Mouse (Mus musculus) adrenal gland (tissue): ENCODE measurements around the gene Dpp8.
"Not testable (repeated sequence)": the region's sequence is repeated elsewhere in the genome, so short reads cannot be mapped to it uniquely, and the experiment has no call there.

Source experiments
- intact Hi-C: fragments of 180-260 bp; cut with DNase I; formaldehyde crosslinking; loops from one replicate; pipeline ENCODE4 v1.15.1; 2025

The Dpp8 gene

DNA sequence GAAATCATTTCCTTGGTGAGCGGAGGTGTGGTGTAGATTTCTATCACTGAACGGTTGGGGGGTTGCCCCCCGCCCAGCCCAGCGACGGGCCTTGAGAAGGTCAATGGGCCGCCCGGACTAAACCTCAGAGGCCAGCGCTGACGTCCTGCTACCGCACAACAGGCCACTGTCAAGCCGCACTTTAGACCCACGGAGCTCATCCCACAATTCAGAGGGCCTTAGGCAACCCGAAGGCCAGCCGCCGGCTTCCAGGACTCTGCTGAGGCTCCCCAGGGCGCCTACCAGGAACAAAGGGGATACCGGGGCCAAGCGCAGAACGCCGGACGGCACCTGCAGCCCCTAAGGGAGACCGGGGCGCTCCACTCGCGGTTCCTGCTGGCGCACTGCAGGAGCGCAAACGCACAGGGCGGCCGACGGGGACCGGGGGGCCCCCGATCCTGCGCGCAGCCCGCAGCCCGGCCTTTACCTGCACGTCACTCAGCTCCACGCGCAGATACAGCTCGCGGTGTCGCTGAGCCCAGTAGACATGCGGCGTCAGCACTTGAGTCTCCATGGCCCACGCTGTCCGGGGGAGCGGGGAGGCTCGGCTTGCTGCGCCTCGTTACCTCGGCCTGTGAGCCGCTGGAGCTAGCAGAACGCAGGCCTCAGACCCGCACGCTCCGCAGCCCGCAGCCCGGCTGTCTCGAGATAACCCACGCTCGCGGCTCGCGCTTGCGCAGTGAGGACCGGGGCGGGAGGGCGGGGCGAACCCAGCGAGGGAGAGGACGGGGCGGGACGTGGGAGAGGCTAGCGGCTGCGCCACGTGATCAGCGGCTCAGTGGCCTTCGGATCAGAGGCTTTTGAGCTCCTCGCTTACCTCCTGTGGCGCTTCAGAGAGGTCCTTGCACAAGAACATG lies 11.0 kb upstream of the Dpp8 start, which contains the start of gene Hacd3:
Gene Hacd3, minus strand, starts transcription at position 703 of the 896 bp plus-strand sequence.
- intact Hi-C loops = no loop called here

DNA sequence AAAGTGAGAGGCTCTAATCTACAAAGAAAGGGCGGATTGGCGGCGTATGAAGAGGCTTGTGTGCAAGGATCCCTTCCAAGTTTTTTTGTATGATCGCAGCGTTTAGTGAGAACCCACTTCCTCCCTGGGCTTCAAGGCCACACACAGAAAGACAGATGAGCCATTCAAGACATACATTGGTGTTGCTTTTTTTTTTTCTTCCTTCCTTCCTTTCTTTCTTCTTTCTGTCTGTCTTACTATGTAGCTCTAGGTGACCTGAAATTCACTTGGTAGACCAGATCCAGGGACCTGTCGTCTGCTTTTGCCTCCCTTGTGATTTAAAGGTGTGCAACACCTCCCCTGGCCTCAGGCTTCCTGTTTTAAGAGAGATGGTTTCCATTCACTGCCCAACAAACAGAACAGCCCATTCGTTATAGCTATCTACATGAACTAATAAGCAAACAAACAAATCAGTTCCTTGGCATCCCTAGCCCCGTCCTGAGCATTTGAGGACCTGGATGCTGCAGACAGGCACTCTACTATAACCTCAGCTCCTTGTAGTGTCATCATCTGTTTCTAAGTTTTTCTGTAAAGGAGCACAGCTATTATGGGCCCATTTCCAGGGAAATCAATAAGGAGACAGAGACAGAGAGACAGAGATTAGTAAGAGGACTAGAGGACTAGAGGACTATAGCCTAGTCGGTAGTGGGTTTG lies 10.2 kb upstream of the Dpp8 start:
- intact Hi-C loops = no loop called here

DNA sequence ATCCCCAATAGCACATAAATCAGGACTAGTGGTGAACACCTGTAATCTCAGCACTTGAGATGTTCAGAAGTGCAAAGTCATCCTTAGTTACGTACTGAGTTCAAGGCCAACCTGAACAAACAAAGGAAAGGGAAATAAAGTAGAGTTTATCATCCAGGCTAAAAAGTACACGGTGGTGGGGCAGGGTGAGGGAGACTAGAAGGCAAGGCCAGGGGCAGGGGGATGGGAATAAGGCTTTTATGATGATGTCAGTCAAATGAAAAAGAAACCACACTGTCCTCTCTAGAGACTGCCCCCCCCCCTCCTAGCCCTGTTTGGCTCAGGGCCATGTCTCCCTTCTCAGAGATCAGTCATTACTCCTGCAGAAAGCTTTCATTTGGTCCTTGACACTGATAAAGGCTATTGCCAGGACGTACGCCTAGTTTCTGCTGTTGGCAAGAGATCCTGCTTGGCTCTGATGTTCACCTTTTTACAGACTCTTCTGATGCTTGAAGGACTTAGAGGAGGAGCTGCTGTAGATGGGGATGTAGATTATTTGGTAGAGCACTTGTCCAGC lies 9.6 kb upstream of the Dpp8 start:
- intact Hi-C loops = no loop called here

DNA sequence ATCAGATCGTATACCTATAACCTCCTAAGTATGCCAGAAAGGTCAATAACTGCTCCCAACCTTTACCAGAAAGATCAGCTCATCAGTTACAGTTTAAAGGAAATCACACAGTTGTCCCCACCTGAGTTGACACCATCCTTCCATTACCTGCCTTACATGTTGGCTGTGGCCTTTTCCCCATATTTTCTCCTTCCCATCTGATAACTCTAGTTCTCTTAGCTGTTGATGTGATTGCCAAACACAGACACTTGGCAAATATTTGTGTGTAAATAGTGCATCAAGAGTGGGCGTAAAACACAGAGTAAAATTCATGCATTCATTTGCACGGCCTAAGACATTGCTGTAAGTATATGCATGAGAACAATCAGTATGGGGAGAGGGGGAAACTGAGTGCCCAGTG lies 8.8 kb upstream of the Dpp8 start:
- intact Hi-C loops = no loop called here

DNA sequence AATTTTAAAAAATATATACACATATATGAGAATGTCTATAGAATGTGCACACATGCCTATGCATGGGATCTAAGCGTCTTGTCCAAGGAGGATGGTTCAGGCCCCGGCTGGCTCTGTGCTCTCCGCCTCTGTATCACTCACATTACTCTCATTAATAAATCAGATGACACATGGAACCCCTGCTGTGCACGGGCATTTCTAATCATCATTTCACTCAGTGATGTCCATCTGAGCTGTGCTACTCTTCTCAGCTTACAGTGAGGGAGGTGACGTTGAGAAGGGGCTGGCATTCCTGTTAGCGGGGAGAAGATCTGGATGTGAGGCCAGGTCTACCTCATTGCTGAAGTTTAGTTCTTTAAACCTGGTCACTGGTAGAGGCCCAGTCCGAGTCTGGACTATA lies 5.0 kb upstream of the Dpp8 start:
- intact Hi-C loops = no loop called here

DNA sequence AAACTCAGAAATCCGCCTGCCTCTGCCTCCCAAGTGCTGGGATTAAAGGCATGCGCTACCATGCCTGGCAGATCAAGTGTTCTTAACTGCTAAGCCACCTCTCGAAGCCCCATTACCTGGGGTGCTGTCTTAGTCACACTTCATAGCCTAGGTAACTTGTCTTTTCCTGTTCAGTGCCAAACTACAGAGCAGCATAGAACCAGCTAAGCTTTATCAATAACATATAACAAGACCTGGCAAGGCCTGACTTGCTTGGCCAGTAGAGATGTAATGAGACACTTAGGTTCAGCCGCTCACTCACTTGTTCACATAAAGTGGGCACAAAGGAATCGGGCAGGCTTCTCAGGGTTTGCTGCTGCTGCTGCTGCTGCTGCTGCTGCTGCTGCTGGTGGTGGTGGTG lies 3.9 kb upstream of the Dpp8 start:
- intact Hi-C loops = no loop called here

DNA sequence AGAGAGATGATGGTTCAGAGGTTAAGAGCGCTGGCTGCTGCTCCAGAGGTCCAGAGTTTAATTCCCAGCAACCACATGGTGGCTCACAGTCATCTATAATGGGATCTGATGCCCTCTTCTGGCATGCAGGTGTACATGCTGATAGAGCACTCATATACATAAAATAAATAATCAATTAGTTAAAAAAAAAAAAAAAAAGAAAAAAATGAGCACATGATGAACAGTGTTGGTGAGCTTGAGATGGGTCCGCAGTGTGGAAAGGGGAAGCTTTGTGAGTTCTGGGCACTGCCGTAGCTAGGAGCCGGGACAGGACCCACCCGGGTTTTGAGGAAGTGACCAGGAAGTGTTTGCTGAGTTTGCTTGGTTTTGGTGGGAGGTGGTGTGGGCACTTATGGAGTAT lies 859 bp upstream of the Dpp8 start:
- intact Hi-C loops = not testable (repeated sequence)

DNA sequence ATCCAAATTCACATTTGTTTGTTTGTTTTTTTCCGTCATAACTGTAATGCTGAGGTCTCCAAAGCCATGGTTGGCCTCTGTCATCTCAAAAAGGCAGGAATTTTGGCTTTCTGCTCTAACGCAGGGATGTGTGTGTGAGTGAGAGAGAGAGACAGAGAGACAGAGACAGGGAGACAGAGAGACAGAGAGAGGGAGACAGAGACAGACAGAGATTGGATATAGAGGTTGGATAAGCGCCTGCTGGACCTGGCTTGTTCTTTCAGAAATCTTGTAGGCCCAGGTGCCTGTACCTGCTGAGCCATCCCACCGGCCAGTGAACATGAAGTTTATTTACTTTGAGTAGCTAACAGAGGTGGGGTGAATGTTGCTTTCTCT lies 333 bp upstream of the Dpp8 start:
- intact Hi-C loops = no loop called here

DNA sequence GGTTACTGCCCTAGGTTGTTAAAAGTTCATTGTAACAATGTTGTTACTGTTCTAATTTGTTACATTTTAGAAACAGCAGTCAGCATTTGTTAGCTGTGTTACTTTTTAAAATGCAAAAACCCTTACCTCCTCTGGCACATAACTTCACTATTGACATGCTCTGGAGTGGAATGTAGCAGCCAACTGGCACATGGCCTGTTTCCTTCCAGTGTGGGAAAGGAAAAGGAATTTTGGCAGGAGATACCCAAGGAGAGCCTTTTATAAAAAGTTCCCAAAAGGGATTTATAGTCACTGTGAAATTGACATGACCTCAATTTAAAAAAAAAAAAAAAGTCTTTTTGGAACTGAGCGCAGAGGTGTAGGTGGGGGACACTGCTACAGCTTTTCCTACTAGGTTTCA lies 4.2 kb downstream of the Dpp8 start:
- intact Hi-C loops = loop anchor here (5.0 kb wide), 1 partner anchor 81 kb away; no protein-coding TSS in a partner anchor

DNA sequence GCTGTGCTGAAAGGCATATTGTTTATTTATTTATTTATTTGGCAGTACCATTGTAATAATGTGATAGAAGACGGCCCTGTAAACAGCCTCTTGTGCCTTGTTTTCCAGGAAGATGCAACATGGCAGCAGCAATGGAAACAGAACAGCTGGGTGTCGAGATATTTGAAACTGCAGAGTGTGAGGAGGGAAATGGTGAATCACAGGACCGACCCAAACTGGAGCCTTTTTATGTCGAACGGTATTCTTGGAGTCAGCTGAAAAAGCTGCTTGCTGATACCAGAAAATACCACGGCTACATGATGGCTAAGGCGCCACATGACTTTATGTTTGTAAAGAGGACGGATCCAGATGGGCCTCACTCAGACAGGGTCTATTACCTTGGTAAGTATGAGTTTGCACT lies 4.6 kb downstream of the Dpp8 start:
- intact Hi-C loops = loop anchor here (5.0 kb wide), 1 partner anchor 80 kb away; no protein-coding TSS in a partner anchor

DNA sequence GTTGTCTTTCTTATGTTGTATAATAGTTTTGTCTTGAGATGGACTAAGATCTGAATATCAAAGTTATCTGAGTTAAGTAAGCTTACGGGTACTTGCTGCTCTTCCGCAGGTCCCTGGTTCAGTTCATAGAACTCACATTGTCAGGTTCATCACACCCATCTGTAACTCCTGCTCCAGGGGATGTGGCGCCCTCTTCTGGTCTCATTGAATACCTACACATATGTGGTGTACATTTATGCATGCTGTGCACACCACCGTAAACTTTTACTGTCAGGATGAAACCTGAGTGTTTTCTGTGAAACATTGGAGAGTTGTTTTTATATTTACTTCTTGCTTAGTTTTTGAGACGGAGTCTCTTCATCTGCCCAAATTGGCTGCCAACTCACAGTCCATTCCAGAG lies 9.2 kb downstream of the Dpp8 start:
- intact Hi-C loops = no loop called here

DNA sequence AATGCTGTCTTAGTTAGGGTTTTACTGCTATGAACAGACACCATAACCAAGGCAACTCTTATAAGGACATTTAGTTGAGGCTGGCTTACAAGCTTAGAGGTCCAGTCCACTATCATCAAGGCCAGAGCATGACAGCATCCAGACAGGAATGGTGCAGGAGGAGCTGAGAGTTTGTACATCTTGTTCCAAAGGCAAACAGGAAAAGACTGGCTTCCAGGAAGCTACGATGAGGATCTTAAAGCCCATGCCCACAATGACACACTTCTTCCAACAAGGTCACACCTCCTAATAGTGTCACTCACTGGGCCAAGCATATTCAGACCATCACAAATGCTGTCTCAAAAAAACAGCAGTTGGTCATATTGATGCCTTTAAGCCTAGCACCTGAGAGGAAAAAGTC lies 14.8 kb downstream of the Dpp8 start:
- intact Hi-C loops = no loop called here

DNA sequence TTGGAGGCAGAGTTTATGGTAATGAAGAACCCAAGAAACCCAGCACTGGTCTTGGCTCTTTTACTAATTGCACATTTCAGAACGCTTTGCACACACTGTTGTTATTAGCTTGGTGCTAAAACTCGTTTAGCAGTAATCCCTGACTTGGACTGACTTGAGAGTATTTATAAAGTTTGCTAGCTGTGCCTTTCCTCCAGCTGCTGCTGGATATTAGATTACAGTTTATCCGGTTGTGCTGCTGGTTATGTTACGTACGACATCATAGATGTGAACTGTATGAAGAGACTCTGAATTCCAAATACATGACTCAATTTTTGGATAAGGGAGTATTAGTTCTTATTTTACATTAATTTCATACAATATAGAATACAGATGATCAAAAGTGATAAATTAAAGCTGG lies 17.2 kb downstream of the Dpp8 start:
- intact Hi-C loops = no loop called here

DNA sequence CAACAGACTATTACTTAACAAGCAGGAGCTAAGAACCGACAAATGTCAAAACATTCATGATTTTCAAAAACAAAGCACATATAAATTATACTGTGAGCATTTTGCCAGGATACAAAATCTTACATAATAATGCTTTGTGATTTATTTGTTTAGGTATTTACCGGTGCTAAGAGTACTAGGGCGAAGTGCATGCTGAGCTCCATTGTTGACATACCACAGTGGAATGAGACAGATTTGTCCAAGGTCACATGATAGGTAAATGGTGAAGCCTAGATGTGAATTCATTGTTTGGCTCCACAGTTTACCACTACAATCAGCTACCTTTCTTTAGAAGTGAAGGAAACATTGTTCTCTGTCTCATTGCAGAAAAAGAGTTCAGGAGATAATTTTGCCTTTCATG lies 18.8 kb downstream of the Dpp8 start:
- intact Hi-C loops = no loop called here

DNA sequence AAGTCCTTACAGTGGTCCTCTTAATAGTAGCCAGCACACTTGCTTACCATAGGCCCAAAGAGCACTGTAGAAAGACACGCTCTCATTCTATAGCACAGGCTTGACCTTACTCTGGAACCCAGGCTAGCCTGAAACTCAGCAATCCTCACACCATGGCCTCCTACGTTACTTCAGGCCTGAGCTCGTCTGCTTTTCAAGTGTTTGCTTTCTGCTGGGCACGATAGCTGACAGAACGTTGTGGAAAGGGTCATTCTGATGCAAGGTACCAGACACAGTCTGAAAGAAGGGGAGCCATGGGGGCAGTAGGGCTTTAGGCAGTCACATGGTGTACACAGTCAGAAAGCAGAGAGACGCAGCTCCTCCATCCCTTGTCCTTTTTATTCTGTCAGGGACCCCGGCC lies 32.0 kb downstream of the Dpp8 start:
- intact Hi-C loops = no loop called here

DNA sequence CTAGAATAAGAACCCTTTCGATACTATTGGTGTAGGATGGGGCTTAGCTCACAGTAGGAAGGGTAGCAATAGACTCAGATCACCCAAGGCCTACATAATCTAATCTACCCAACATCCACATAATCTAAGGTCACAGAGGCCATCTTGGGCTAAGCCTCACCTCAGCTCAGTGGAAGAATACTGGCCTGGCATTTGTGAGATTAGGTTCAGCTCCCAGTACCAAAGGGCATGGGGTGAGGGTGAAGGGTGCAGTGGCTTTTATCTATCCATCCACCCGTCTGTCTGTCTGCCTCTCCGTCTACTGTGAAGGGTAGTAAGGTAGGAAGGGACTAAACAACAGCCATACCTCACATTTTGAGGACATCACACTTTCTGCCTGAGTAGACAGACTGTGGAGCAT lies 38.4 kb downstream of the Dpp8 start:
- intact Hi-C loops = loop anchor here (5.0 kb wide), 1 partner anchor 52 kb away; no protein-coding TSS in a partner anchor

DNA sequence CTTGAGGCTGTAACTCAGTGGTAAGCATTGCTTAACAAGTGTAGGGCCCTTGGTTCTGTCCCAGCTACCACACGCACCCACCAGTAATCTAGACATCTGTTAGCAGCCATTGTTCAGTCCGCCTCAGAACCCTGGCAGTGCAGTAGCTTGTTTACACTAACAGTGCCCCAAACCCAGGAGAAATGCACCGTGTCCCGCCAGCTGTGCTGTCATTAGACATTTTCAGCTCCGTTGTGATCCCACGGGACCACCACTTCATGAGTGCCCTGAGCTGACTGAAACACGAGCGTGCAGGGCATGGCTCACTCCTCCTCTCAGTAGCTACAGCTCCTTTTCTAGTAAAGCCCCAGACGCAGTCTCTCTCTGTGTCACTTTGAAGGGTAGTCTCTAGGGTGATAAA lies 41.3 kb downstream of the Dpp8 start:
- intact Hi-C loops = loop anchor here (5.0 kb wide), 1 partner anchor 49 kb away; no protein-coding TSS in a partner anchor

DNA sequence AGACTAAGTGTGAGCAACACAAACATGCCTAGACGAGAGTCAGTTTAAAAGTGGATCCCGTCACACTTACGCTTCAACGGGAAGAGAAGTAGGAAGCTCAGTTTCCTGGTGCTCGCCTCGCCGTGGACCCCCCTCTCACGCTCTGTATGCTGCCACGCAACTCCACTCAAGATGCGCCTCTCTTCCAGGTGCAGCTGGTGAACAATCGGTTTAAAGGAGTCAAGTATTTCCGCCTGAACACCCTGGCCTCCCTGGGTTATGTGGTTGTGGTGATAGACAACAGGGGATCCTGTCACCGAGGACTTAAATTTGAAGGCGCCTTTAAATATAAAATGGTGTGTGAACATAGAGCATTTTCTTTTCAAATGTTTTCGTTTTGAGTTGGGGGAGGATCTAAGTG lies 42.0 kb downstream of the Dpp8 start:
- intact Hi-C loops = loop anchor here (5.0 kb wide), 1 partner anchor 48 kb away; no protein-coding TSS in a partner anchor

DNA sequence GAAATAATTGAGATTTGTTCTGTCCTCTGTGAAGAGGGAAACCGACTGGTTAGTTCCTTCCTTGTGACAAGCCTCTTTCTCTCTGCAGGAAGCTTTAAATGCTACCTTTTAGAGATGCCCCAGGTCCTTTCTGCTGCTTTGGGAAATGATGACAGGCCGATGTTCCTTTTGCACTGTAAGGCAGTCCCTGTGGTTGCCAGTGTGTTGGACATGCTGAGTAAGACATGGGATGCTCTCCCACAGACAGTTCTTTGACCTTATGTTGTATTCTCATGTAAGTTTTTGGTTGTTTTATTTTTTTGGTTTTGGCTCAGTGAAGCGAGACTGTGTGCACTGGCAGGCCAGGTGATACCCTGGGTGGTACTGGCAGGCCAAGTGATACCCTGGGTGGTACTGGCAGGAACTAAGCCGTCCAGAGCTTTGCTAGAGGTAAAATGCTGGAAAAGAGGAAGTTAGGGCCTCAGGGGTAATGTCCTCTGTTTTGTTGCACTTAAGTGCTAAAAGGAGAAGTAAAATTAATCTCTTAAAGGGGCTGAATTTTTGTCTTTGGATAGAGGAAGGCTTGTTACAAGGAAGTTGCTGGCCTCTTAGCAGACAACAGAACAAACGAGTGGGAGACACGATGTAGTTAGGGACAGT lies 42.8 kb downstream of the Dpp8 start:
- intact Hi-C loops = loop anchor here (5.0 kb wide), 1 partner anchor 47 kb away; no protein-coding TSS in a partner anchor

DNA sequence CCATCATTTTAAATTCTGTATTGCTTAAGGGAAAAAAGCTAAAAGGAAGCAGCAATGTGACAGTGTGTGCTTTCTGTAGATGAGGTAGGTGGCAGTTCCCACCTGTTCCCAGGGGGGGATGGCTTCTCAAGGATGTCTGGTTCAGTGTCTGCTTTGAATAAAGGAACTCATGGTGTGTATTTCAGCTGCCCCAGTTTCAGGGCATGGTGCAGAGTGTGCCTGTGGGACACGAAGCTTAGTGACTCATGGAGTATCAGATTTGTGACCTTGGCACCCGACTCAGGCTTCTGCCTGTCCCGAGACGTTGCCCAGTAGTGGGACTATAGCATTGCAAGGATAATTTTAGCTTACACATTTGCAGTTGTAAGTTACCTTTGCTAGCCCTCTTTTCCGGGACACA lies 45.3 kb downstream of the Dpp8 start:
- intact Hi-C loops = no loop called here

DNA sequence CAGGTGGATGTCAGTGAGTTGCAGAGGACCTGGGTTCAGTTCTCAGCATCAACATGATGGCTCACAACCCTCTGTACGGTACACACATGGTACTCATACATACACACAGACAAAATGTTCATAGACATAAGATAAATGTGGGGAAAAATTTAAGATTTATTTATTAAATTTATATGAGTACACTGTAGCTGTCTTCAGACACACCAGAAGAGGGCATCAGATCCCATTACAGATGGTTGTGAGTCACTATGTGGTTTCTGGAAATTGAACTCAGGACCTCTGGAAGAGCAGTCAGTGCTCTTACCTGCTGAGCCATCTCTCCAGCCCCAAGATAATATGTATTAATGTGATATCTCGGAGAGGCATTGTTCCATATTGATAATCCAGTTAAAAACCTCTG lies 47.9 kb downstream of the Dpp8 start:
- intact Hi-C loops = not testable (repeated sequence)
